Mouse (Mus musculus) heart, embryonic 16.5 days (tissue): ENCODE results near the gene Hcfc1r1. TPM values are rescaled to one million over a fixed set of nuclear protein-coding genes. Genes with fewer than 3 reads are reported as not detected.

ENCODE experiments used
- ATAC-seq: fragments of 200-750 bp; cut with Nextera tagmentation; replicated peaks from 2 replicates; pipeline ENCODE4 v1.8.0; 2017; ENCODE audit warnings: moderate number of reproducible peaks; ENCODE audit not compliant: insufficient read depth, low FRiP score; ENCODE audit errors: extremely low read depth
- H3K27ac ChIP-seq: fragments of 300-500 bp; sonication (generic); 2 replicates; pipeline ENCODE4 v1.5.1; 2014; ENCODE audit warnings: mild to moderate bottlenecking, low read length, control low read depth, moderate library complexity
- H3K27me3 ChIP-seq: fragments of 300-500 bp; sonication (generic); 2 replicates; pipeline ENCODE4 v1.6.1; 2014; ENCODE audit warnings: low read length, mixed read lengths; ENCODE audit not compliant: control insufficient read depth, insufficient read depth
- H3K36me3 ChIP-seq: fragments of 300-500 bp; sonication (generic); 2 replicates; pipeline ENCODE4 v1.6.1; 2014; ENCODE audit not compliant: control insufficient read depth, insufficient read depth
- H3K4me1 ChIP-seq: fragments of 300-500 bp; sonication (generic); 2 replicates; pipeline ENCODE4 v1.6.1; 2014; ENCODE audit warnings: low read length, mixed read lengths; ENCODE audit not compliant: control insufficient read depth, insufficient read depth
- H3K4me2 ChIP-seq: fragments of 300-500 bp; sonication (generic); 2 replicates; pipeline ENCODE4 v1.6.1; 2014; ENCODE audit warnings: low read depth, mild to moderate bottlenecking, control low read depth, low read length
- H3K4me3 ChIP-seq: fragments of 300-500 bp; sonication (generic); 2 replicates; pipeline ENCODE4 v1.5.1; 2014; ENCODE audit warnings: mild to moderate bottlenecking, control low read depth, low read length
- H3K9ac ChIP-seq: fragments of 300-500 bp; sonication (generic); 2 replicates; pipeline ENCODE4 v1.6.1; 2014; ENCODE audit warnings: low read length, control low read depth
- H3K9me3 ChIP-seq: fragments of 300-500 bp; sonication (generic); replicated peaks from 2 replicates; pipeline ENCODE4 v1.6.1; 2016; ENCODE audit warnings: low read length; ENCODE audit not compliant: control insufficient read depth
- WGBS: fragments of 180-500 bp; shearing (Covaris S2); extraction: QIAGEN DNeasy Blood & Tissue Kit; methylation state at CpG from one replicate; pipeline ENCODE4 v1.1.7; 2014; 5-methylcytosine and 5-hydroxymethylcytosine counted together
- polyA plus RNA-seq: library from polyadenylated mRNA; unstranded; fragments of >200 nt; fragmentation: Nextera tagmentation; extraction: Ambion mirVana; gene quantifications from 2 replicates; pipeline ENCODE4 v1.2.1, GENCODE M21; 2015

Hcfc1r1 gene
- 214 and 247 TPM in 2 replicates for polyA plus RNA-seq

- peak; percentile 87 for ATAC-seq
- Histone ChIP-seq H3K27ac (peak within 1 kb of the TSS; percentile 94), H3K4me1 (peaks cover 32% of the 10 kb centered on the region), H3K9ac (peak within 1 kb of the TSS; percentile 91), H3K36me3 (peaks cover 19% of the 10 kb centered on the region), H3K9me3 (no peaks in the 10 kb centered on the region), H3K4me3 (peak within 1 kb of the TSS; percentile 84), H3K4me2 (peak within 1 kb of the TSS; percentile 92), H3K27me3 (peaks cover 6% of the 10 kb centered on the region; the same call in 1 of the 2 replicates)
- under 1% methylated on average over 45 of the region's 45 CpGs for WGBS
These were observed at the start of gene Hcfc1r1, which contains the start of gene Thoc6 for GRCm38 (mm10) chr17:23673424-23674073. TSS of gene Hcfc1r1 (plus strand) at chr17:23673596. TSS of gene Thoc6 (minus strand) at chr17:23673882.

- Histone ChIP-seq H3K27me3 (peaks cover 3% of the 10 kb centered on the region), H3K27ac (no peak overlapping the region), H3K9me3 (no peaks in the 10 kb centered on the region), H3K9ac (no peak overlapping the region), H3K4me2 (no peak overlapping the region), H3K4me3 (no peak overlapping the region), H3K36me3 (no peaks in the 10 kb centered on the region), H3K4me1 (peaks cover 3% of the 10 kb centered on the region; the same call in 1 of the 2 replicates)
- 30% methylated on average over 7 of the region's 7 CpGs for WGBS
- no peak for ATAC-seq
These were observed 45.6 kb upstream of the Hcfc1r1 start for GRCm38 (mm10) chr17:23627813-23628212.

GRCm38 (mm10) chr17:23630195-23631020 lies 43.0 kb upstream of the Hcfc1r1 start:
- Histone ChIP-seq H3K4me3 (peak overlapping the region; percentile 33), H3K36me3 (no peaks in the 10 kb centered on the region), H3K27me3 (peaks cover 6% of the 10 kb centered on the region), H3K27ac (no peak overlapping the region), H3K4me1 (peaks cover 3% of the 10 kb centered on the region; the same call in 1 of the 2 replicates), H3K9ac (0 out of 2 replicates have a peak overlapping the region, but pooled peaks have one; percentile 49), H3K4me2 (peak overlapping the region; percentile 65), H3K9me3 (no peaks in the 10 kb centered on the region)
- 13% methylated on average over 22 of the region's 22 CpGs for WGBS
- ATAC-seq: peak; percentile 77

GRCm38 (mm10) chr17:23631241-23631640 lies 42.2 kb upstream of the Hcfc1r1 start:
- Histone ChIP-seq H3K36me3 (no peaks in the 10 kb centered on the region), H3K4me3 (no peak overlapping the region), H3K27ac (no peak overlapping the region), H3K9me3 (no peaks in the 10 kb centered on the region), H3K27me3 (peaks cover 6% of the 10 kb centered on the region), H3K9ac (no peak overlapping the region), H3K4me2 (no peak overlapping the region), H3K4me1 (peaks cover 3% of the 10 kb centered on the region; the same call in 1 of the 2 replicates)
- no peak for ATAC-seq
- 68% methylated on average over 8 of the region's 8 CpGs for WGBS

GRCm38 (mm10) chr17:23644613-23645495 lies 28.5 kb upstream of the Hcfc1r1 start, which contains the start of gene Mmp25:
TSS of gene Mmp25 (minus strand) at chr17:23645277.
- Histone ChIP-seq H3K27me3 (peaks cover 13% of the 10 kb centered on the region), H3K9me3 (peaks cover 5% of the 10 kb centered on the region; the same call in 1 of the 2 replicates), H3K36me3 (no peaks in the 10 kb centered on the region), H3K27ac (no peak within 1 kb of the TSS), H3K4me3 (peak within 1 kb of the TSS; percentile 60), H3K4me1 (peaks cover 5% of the 10 kb centered on the region), H3K9ac (peak within 1 kb of the TSS; percentile 68), H3K4me2 (peak within 1 kb of the TSS; percentile 82)
- 0 out of 2 replicates have a peak, but pooled peaks have one; percentile 10 for ATAC-seq
- WGBS: 2% methylated on average over 58 of the region's 58 CpGs

- Histone ChIP-seq H3K36me3 (no peaks in the 10 kb centered on the region), H3K4me3 (no peak overlapping the region), H3K27ac (no peak overlapping the region), H3K4me1 (peaks cover 5% of the 10 kb centered on the region), H3K9me3 (peaks cover 5% of the 10 kb centered on the region; the same call in 1 of the 2 replicates), H3K9ac (no peak overlapping the region), H3K4me2 (no peak overlapping the region), H3K27me3 (peaks cover 13% of the 10 kb centered on the region)
- ATAC-seq: no peak
- 24% methylated on average over 10 of the region's 10 CpGs for WGBS
These were observed 27.5 kb upstream of the Hcfc1r1 start for GRCm38 (mm10) chr17:23645894-23646293.

GRCm38 (mm10) chr17:23651363-23651762 lies 22.0 kb upstream of the Hcfc1r1 start:
- Histone ChIP-seq H3K4me3 (no peak overlapping the region), H3K27me3 (no peaks in the 10 kb centered on the region), H3K27ac (no peak overlapping the region), H3K4me1 (no peaks in the 10 kb centered on the region), H3K9me3 (no peaks in the 10 kb centered on the region), H3K36me3 (no peaks in the 10 kb centered on the region), H3K9ac (no peak overlapping the region), H3K4me2 (no peak overlapping the region)
- ATAC-seq: no peak
- WGBS: 67% methylated on average over 6 of the region's 6 CpGs

GRCm38 (mm10) chr17:23653324-23653723 lies 20.1 kb upstream of the Hcfc1r1 start:
- Histone ChIP-seq H3K9me3 (no peaks in the 10 kb centered on the region), H3K4me1 (no peaks in the 10 kb centered on the region), H3K27ac (no peak overlapping the region), H3K4me3 (no peak overlapping the region), H3K27me3 (0 out of 2 replicates have a peak, but pooled peaks cover 2% of the 10 kb centered on the region), H3K36me3 (no peaks in the 10 kb centered on the region), H3K9ac (no peak overlapping the region), H3K4me2 (no peak overlapping the region)
- 67% methylated on average over 1 of the region's 2 CpGs for WGBS
- no peak for ATAC-seq
